Mouse (Mus musculus) lung, embryonic 16.5 days (tissue): Measurements from ENCODE around the gene Armh3. TPM values are rescaled to one million over a fixed set of nuclear protein-coding genes. Genes with fewer than 3 reads are reported as not detected.
"Not testable (repeated sequence)": the region's sequence is repeated elsewhere in the genome, so short reads cannot be mapped to it uniquely, and the experiment has no call there.

Source experiments
- ATAC-seq: fragments of 200-750 bp; cut with Nextera tagmentation; 2 replicates; pipeline ENCODE4 v1.8.0; 2017; ENCODE audit warnings: low read depth, mild to moderate bottlenecking, moderate library complexity
- H3K27ac ChIP-seq: fragments of 300-500 bp; sonication (generic); 2 replicates; pipeline ENCODE4 v1.5.1; 2014; ENCODE audit warnings: mild to moderate bottlenecking, control low read depth, low read length
- H3K27me3 ChIP-seq: fragments of 300-500 bp; sonication (generic); 2 replicates; pipeline ENCODE4 v1.6.1; 2014; ENCODE audit warnings: low read depth, low read length, mixed read lengths; ENCODE audit not compliant: control insufficient read depth, insufficient read depth
- H3K36me3 ChIP-seq: fragments of 300-500 bp; sonication (generic); 2 replicates; pipeline ENCODE4 v1.6.1; 2014; ENCODE audit warnings: low read length; ENCODE audit not compliant: control insufficient read depth, insufficient read depth
- H3K4me1 ChIP-seq: fragments of 300-500 bp; sonication (generic); replicated peaks from 2 replicates; pipeline ENCODE4 v1.6.1; 2014; ENCODE audit warnings: low read length, mixed read lengths; ENCODE audit not compliant: control insufficient read depth, insufficient read depth
- H3K4me2 ChIP-seq: fragments of 300-500 bp; sonication (generic); 2 replicates; pipeline ENCODE4 v1.6.1; 2014; ENCODE audit warnings: low read depth, low read length, control low read depth
- H3K4me3 ChIP-seq: fragments of 300-500 bp; sonication (generic); 2 replicates; pipeline ENCODE4 v1.5.1; 2014; ENCODE audit warnings: mild to moderate bottlenecking, low read length, control low read depth
- H3K9ac ChIP-seq: fragments of 300-500 bp; sonication (generic); 2 replicates; pipeline ENCODE4 v1.6.1; 2014; ENCODE audit warnings: low read length, control low read depth
- H3K9me3 ChIP-seq: fragments of 300-500 bp; sonication (generic); 2 replicates; pipeline ENCODE4 v1.6.1; 2016; ENCODE audit warnings: low read length; ENCODE audit not compliant: control insufficient read depth
- WGBS: fragments of 180-500 bp; shearing (Covaris S2); extraction: QIAGEN DNeasy Blood & Tissue Kit; methylation state at CpG from one replicate; pipeline ENCODE4 v1.1.7; 2014; 5-methylcytosine and 5-hydroxymethylcytosine counted together
- polyA plus RNA-seq: library from polyadenylated mRNA; unstranded; fragments of >200 nt; fragmentation: Nextera tagmentation; extraction: Ambion mirVana; gene quantifications from 2 replicates; pipeline ENCODE4 v1.2.1, GENCODE M21; 2015

The Armh3 gene
- polyA plus RNA-seq, 1 experiment from 2014 or later, result 18.0 TPM

GRCm38 (mm10) chr19:45812673-45813252 lies 185.5 kb downstream of the Armh3 start:
- Histone ChIP-seq H3K9ac (no peak overlapping the region), H3K27me3 (no peaks in the 10 kb centered on the region), H3K9me3 (no peaks in the 10 kb centered on the region), H3K4me3 (peak overlapping the region; percentile 35), H3K36me3 (no peaks in the 10 kb centered on the region), H3K4me2 (peak overlapping the region; percentile 56), H3K27ac (no peak overlapping the region), H3K4me1 (peaks cover 36% of the 10 kb centered on the region)
- no peak for ATAC-seq
- 10% methylated on average over 8 of the region's 8 CpGs for WGBS

DNA sequence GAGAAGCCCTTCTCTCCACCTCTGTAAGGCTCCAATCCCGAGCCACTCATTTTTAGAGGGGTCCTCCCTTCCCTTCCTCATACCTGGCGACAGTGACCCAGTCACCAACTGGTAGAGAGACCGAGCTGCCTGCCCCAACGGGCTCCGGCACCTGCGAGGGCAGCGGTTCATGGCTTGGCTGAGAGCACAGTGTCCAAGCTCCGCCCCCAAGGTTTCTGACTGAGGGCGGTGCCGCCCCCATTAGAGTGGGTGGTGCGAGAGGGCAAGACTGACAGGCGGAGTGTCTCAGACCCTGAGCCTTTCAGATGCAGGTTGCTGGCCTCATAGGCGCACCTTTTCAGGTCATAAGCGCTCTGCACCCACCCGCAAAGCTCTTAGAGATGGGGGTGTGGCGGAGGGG lies 186.2 kb downstream of the Armh3 start:
- Histone ChIP-seq H3K9me3 (no peaks in the 10 kb centered on the region), H3K4me3 (peak overlapping the region; percentile 35), H3K36me3 (no peaks in the 10 kb centered on the region), H3K9ac (no peak overlapping the region), H3K4me1 (peaks cover 30% of the 10 kb centered on the region), H3K27ac (no peak overlapping the region), H3K27me3 (no peaks in the 10 kb centered on the region), H3K4me2 (peak overlapping the region; percentile 56)
- peak; percentile 13; the same call in 1 of the 2 replicates for ATAC-seq
- WGBS, result 3% methylated on average over 16 of the region's 16 CpGs

DNA sequence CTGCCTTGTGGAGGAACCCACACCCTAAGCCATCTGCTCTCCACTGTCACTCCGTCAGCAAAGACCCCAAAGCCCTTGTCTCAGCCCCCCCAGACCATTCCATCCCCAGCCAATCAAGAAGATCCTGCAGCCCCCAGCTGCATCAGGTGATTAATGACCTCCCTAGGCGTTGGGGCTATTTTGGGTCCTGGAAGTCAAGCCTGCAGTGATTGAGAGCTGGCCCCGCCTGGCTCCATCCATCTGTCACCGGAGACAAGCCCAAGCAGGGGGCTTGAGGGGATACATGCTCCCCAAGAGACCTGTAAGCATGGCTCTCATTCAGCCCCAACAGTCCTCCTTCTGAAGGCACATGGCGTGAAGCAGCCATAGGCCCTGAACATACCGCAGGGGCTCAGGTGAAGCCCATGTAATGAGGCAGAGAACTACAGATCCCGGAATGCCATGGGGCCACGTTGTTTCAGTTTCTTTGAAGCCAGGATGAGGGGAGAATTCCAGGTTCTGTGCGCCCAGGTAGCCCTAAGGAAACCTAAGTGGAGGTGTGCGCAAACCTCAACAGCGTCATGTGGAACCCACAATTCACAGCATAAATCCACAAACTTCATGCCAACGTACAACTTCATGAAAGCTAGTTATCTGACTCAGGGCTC lies 187.1 kb downstream of the Armh3 start:
- no peak overlapping the region for H3K4me2 ChIP-seq
- H3K27ac ChIP-seq, result no peak overlapping the region
- H3K4me1 ChIP-seq, result peaks cover 20% of the 10 kb centered on the region
- H3K4me3 ChIP-seq, result no peak overlapping the region
- no peaks in the 10 kb centered on the region for H3K36me3 ChIP-seq
- H3K27me3 ChIP-seq, result no peaks in the 10 kb centered on the region
- no peak for ATAC-seq
- H3K9ac ChIP-seq, result no peak overlapping the region
- no peaks in the 10 kb centered on the region for H3K9me3 ChIP-seq
- 60% methylated on average over 12 of the region's 12 CpGs for WGBS

DNA sequence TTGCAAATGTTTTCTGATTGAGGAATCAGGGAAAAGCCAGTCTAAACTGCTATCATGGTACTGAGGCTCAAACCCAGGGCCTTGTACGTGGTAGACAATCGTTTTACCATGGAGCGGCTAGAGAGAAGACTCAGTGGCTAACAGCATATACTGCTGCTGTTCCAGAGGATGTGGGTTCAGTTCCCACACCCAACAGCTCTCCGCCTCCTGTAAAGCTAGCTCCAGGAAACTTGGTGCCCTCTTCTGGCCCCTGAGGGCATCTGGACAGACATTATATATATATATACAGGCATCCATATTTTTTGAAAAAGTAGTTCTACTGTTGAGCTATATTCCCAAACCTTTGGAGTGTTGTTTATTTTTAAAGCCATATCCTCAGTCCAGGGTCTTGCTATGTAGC lies 190.6 kb downstream of the Armh3 start:
- no peak overlapping the region for H3K4me2 ChIP-seq
- peaks cover 8% of the 10 kb centered on the region for H3K4me1 ChIP-seq
- 87% methylated on average over 4 of the region's 4 CpGs for WGBS

DNA sequence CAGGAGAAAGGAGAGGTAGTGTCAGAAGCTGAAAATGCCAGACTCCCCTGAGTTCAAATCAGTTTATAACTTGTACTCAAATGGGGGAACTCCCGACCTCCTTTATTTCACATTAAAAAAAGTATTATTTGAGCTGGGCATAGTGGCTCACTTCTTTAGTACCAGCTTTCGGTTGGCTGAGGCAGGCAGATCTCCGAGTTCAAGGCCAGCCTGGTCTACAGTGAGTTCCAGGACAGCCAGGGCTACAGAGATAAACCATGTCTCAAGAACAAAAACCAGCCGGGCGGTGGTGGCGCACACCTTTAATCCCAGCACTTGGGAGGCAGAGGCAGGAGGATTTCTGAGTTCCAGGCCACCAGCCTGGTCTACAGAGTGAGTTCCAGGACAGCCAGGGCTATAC lies 192.5 kb downstream of the Armh3 start:
- H3K4me2 ChIP-seq, H3K4me1 ChIP-seq, H3K9me3 ChIP-seq, ATAC-seq, H3K36me3 ChIP-seq, H3K27ac ChIP-seq, H3K4me3 ChIP-seq, H3K9ac ChIP-seq, H3K27me3 ChIP-seq: not testable (repeated sequence)
- 87% methylated on average over 6 of the region's 6 CpGs for whole genome bisulfite sequencing

More for the DNA sequence above, 190.6 kb downstream of the Armh3 start:
- no peaks in the 10 kb centered on the region for H3K36me3 ChIP-seq
- H3K27me3 ChIP-seq, result no peaks in the 10 kb centered on the region
- no peak overlapping the region for H3K27ac ChIP-seq
- ATAC-seq, result no peak
- H3K4me3 ChIP-seq, result no peak overlapping the region
- no peaks in the 10 kb centered on the region for H3K9me3 ChIP-seq
- H3K9ac ChIP-seq, result no peak overlapping the region

GRCm38 (mm10) chr19:45804593-45805368 lies 193.5 kb downstream of the Armh3 start:
- H3K4me2 ChIP-seq, result no peak overlapping the region
- H3K27ac ChIP-seq, result no peak overlapping the region
- H3K36me3 ChIP-seq, result no peaks in the 10 kb centered on the region
- H3K9ac ChIP-seq, result no peak overlapping the region
- H3K4me3 ChIP-seq, result no peak overlapping the region
- ATAC-seq, result peak; percentile 70; the same call in 1 of the 2 replicates
- no peaks in the 10 kb centered on the region for H3K4me1 ChIP-seq
- 21% methylated on average over 12 of the region's 12 CpGs for WGBS
- H3K9me3 ChIP-seq, result no peaks in the 10 kb centered on the region
- no peaks in the 10 kb centered on the region for H3K27me3 ChIP-seq

DNA sequence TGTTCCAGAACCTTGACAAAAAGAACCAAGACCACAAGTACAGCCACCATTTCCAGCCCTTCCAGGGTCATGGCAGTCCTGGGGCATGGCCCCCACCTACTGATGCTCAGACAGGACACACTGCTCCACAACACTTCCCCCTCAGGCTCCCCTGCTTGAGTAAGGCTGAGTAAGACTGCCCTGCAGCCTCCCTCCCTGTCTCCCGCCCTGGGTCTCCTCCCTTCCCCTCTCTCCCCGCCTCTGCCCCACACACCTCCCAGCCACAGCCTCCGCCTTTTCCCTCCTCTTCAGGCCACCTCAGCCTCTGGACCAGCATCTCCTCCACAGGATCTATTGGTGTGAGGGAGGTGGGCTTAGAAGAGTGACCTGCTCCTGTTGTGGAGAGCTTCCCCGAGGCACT lies 194.9 kb downstream of the Armh3 start:
- no peaks in the 10 kb centered on the region for H3K9me3 ChIP-seq
- H3K9ac ChIP-seq, result no peak overlapping the region
- no peak overlapping the region for H3K27ac ChIP-seq
- H3K36me3 ChIP-seq, result no peaks in the 10 kb centered on the region
- WGBS, result 33% methylated on average over 4 of the region's 4 CpGs
- no peak overlapping the region for H3K4me2 ChIP-seq
- no peak overlapping the region for H3K4me3 ChIP-seq
- no peaks in the 10 kb centered on the region for H3K27me3 ChIP-seq
- H3K4me1 ChIP-seq, result no peaks in the 10 kb centered on the region
- ATAC-seq, result no peak

DNA sequence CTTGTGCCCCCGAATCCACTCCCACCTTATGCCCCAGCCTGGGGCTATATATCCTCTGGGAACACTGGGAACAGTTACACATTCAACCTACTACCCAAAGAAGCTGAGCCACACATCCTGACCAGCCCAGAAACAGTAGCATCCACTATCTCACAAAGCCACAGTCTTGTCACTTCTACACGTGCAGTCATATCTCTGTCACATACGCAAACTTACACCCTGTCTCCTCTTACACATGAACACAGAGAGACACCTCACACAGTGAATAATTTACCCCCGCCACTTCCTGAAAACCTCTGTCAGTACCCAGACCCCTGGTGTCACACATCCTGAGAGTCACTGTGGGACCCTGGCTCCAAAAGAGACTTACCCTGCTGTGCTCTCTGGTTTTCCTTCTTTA lies 195.6 kb downstream of the Armh3 start:
- 50% methylated on average over 4 of the region's 4 CpGs for WGBS

DNA sequence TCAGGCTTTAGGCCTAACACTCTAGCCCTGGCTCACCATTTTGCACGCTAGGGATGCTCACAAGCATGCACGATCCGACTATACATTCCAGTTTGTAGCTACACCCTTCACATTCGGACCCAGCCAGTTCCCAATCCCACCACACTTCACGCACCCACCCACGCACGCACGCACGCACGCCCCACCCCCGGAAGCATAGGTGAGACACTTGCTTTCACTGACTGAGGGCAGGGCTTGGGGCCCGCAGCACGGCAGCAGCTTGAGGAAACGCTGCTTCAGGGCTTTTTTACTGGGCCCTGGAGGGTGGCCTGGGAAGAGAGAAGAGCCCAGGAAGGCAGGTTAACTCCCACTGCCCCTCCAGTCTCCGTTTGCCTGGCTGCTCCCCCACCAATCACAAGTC lies 201.4 kb downstream of the Armh3 start:
- no peaks in the 10 kb centered on the region for H3K9me3 ChIP-seq
- H3K4me3 ChIP-seq, result no peak overlapping the region
- no peak overlapping the region for H3K27ac ChIP-seq
- H3K36me3 ChIP-seq, result no peaks in the 10 kb centered on the region
- H3K9ac ChIP-seq, result no peak overlapping the region
- H3K27me3 ChIP-seq, result no peaks in the 10 kb centered on the region
- H3K4me1 ChIP-seq, result peaks cover 11% of the 10 kb centered on the region
- WGBS, result 69% methylated on average over 15 of the region's 15 CpGs
- H3K4me2 ChIP-seq, result no peak overlapping the region
- no peak for ATAC-seq

More for the DNA sequence above, 195.6 kb downstream of the Armh3 start:
- H3K36me3 ChIP-seq, result no peaks in the 10 kb centered on the region
- no peak overlapping the region for H3K27ac ChIP-seq
- ATAC-seq, result no peak
- no peak overlapping the region for H3K9ac ChIP-seq
- H3K27me3 ChIP-seq, result no peaks in the 10 kb centered on the region
- H3K9me3 ChIP-seq, result no peaks in the 10 kb centered on the region
- no peak overlapping the region for H3K4me3 ChIP-seq
- no peak overlapping the region for H3K4me2 ChIP-seq
- no peaks in the 10 kb centered on the region for H3K4me1 ChIP-seq
